Mouse (Mus musculus): ENCODE measurements around the gene P2rx4.
A peak's percentile ranks its signal among the peaks of the same experiment; 100 is the strongest.

P2rx4 gene

DNA sequence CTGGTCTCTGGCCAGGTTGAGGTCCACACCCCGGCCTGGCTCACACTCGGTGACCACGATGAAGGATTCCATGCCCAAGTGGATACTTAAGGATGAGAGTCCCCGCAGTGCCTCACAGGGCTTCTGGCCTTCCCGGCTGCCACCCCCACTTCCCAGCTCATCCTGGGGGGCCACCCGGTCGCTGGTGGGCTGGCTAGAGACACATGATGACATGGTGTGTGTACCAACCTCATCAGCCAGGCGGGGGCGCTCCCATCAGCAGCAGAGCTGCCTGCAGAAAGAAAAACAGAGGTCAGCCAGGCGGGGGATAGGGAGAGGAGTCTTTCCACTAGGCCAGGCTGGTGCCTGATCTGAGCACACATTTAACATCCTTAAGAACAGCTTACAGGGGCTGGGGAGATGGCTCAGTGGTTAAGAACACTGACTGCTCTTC, 56.7 kb downstream of the P2rx4 start:
- DNase-seq: peak; percentile 80 to 88

- DNase-seq: no peak
These were observed 59.9 kb downstream of the P2rx4 start for GRCm38 (mm10) chr5:122767283-122767682.

DNA sequence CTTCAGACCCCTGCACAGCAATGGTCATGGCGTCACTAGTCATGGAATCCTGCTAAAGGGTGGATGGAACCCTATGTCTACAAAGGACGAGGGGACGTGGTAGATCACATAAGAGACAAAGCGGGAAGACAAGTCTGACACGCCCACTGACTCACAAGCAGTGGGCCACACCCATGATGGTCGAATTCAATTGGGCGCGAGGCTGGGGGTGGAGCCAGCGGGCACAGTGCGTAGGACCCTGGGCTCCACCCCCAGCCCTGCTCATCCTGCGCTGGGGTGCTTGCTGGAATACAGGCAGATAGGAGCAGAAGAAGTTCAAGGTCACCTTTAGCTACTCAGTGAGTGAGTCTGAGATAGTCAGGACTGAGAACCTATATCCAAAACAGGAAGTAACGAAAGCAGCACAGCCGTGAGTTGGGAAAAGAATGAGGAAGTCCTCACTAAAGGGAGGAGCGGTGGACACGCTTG, 61.8 kb downstream of the P2rx4 start:
- no peak for DNase-seq

DNA sequence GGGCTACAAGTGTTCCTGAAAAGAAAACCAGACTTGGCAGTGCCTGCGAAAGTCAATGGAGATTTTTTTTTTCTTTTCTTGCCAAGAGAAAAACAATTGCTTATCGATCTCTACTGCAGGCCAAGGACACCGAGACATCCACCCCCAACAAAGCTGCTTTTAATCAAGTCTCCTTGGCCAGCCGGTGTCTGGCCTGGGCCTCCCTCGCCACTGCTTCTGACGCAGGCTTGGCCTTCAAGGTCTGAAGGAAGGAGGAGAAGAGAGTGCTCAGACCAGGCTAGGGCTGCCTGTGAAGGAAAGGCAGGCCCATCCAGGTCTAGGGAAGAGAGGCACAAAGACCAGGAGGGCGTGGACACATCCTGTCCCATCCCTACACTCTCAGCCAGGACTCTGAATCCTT, 63.0 kb downstream of the P2rx4 start:
- DNase-seq: peak; percentile 46 to 53

- peak; percentile 89 to 93 for DNase-seq
These were observed 63.5 kb downstream of the P2rx4 start for GRCm38 (mm10) chr5:122770806-122771261.

DNA sequence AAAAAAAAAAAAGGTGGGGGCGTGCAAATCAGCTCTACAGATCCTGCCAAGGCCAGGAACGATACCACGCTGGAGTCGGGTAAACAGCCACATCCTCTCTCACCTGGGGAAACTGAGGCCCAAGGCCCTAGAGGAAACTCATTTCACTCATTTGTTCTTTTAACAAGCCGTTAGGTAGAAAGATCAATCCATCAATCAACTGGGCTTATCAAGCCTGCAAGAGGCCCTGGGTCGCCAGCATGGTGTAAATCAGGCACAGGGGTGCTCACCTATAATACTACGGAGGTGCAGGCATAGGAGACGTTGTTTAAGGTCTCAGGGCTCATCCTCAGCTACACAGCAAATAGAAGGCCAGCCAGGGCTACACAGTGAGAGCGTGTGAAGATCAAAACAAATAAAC, 64.1 kb downstream of the P2rx4 start:
- no peak for DNase-seq

DNA sequence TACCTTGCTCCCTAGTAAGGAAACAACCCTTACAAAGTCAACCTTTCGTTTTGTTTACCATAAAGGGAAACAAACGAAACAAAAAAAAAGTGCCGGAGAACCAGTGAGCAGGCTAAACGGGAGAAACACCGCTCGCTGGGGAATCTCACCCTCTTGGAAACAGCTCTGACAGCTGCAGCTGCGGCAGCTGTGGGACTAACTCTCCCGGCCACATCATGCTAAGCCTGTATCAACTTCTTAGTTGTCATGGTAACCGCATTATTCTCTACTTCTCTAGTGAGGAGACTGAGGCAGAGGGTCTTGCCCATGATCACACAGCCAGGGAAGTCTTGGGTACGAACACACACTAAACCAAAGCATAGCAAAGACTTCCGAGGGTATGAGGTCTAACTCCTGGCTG, 66.4 kb downstream of the P2rx4 start:
- DNase-seq: no peak

DNA sequence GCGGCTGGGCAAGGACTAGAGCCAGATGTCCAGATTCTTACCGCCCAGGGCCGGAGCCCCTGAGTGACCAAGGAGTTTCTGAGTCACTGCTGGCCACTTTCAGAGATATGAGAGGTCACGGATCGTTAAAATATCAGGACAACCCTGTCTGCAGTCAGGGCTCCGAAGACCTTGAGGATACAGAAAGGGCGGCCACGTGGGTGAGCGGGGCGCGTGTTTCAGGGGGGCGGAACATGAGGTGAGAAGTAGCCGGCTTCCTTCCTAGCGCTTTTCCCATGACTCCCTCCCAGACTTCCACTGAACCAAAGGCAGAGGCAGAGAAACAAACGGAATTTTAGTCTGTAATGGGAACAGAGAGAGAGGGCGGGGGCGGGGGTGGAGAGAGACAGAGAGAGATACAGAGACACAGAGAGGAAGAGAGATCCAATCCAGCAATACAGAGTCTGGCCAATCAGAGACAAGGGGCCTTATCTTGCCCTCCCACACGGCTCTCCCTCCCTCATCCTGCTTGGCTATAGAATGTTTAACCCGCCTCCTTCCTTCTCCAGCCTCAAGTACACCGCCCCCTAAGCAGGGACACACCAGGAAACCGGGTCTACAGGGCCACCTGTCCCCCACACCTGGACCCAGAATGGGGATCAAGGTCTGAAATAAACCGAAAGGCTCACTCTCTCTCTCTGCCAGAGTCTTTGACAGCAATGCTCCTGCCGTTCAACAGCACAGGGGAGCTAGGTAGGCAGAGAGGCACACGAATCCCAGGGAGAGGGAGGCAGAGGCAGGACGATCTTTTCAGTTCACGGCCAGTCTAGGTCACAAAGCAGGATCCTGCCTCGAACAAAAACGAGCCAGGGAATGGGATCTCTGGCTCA, 67.6 kb downstream of the P2rx4 start:
- DNase-seq: no peak

DNA sequence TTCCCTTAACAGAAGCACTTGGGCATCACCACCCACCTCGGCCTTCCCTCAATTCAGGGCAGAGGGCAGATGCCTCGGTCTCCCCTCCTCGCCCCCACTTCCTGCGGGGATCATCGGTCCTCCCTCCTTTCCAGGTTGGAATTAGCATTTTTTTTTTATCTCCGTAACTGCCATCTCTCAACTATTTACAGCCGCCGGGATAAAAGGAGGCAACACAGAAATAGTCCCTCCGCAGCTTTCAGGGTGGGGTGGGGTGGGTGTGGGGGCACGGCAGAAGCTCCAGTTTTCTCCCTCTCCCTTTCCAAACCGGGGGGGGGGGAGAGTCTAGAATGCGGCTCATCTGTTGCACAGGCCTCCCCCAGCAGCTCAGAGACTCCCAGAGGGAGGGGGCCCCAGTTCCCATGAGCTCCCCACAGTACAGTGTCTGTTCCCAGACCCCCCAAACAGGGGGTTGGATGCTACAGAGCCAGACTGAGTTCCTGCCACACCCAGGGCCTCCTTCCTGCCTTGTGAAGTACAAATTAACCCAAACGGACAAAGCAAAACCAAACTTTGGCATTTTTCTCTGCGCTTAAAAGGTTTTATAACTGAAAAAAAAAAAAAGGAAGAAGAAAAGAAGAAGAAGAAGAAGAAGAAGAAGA, 68.4 kb downstream of the P2rx4 start:
- no peak for DNase-seq

DNA sequence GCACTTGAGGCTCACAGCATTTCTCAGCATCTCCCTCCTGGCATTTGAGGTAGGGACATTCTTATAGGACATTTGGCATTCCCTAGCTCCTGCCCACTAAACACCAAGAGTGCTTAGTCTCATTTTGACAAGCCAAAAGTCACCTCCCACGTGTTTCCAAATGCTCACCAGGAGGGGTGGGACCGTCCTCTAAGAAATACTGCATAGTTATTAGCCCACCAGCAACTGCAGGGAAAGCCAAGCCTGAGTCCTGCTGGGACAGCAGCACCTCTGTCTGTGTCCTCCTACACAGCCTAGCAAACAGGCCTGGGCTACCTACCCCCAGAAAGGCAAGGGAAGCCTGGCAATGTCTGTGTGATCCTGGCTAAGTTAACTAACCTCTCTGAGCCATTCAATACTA, 70.0 kb downstream of the P2rx4 start:
- no peak for DNase-seq

- peak in 1 of 2 experiments; percentile 38 for DNase-seq
These were observed 71.2 kb downstream of the P2rx4 start for GRCm38 (mm10) chr5:122778231-122779226.
